Mouse (Mus musculus) adrenal gland, adult 2 months (tissue): ENCODE data around the gene Ankrd34a. TPM values are rescaled to one million over a fixed set of nuclear protein-coding genes. Genes with fewer than 3 reads are reported as not detected.
A peak's percentile ranks its signal among the peaks of the same experiment; 100 is the strongest.

ENCODE experiments used
- DNase-seq: peaks from one replicate; pipeline ENCODE4 v3.0.0; 2021
- long read RNA-seq: library from polyadenylated mRNA; stranded (forward); transcript quantifications from one replicate; pipeline ENCODE4 v2.0.0, GENCODE M21; 2021
- polyA plus RNA-seq: library from polyadenylated mRNA; depleted of rRNA; stranded (reverse); fragments of >200 nt; gene quantifications from 2 replicates; pipeline ENCODE4 v1.2.3, GENCODE M21; 2012; rRNA removed
- total RNA-seq, 2 experiments: library from RNA; stranded (reverse); gene quantifications; 2 replicates each; pipeline ENCODE4 v1.2.3; 2021

Gene Ankrd34a
- total RNA-seq (1 to 10 TPM in 1 of 2 experiments, under 1 TPM in 1; 0.75 to 2.3 TPM), polyA plus RNA-seq (1.8 and 2.0 TPM in 2 replicates)
- long read RNA-seq, partial matches to known transcripts = 0 of 1 reads
- long read RNA-seq, other reads (novel, unspliced or antisense) = 0 of 1 reads

GRCm38 (mm10) chr3:96596228-96596707 is at the start of gene Ankrd34a:
TSS of gene Ankrd34a (plus strand) at chr3:96596636.
- peak; percentile 74 for DNase-seq

DNA sequence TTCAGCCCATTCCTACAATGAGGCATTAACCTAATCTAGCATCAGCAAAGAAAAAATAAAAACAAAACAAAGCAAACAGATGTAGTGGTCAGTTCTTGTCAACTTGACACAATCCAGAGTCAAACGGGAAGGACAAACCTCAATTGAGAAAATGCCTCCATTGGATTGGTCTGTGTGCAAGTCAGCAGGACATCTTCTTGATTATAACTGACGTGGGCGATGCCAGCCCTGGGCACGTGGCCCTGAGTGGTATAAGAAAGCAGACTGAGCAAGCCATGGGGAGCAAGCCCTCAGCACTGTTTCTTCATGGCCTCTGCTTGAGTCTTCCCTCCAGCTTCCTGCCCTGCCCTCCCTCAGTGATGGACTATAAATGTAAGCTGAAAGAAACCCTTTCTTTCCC is 49.6 kb upstream of the Ankrd34a start:
- no peak for DNase-seq

- peak; percentile 74 for DNase-seq
Measured at GRCm38 (mm10) chr3:96547389-96547960, 49.0 kb upstream of the Ankrd34a start.

DNA sequence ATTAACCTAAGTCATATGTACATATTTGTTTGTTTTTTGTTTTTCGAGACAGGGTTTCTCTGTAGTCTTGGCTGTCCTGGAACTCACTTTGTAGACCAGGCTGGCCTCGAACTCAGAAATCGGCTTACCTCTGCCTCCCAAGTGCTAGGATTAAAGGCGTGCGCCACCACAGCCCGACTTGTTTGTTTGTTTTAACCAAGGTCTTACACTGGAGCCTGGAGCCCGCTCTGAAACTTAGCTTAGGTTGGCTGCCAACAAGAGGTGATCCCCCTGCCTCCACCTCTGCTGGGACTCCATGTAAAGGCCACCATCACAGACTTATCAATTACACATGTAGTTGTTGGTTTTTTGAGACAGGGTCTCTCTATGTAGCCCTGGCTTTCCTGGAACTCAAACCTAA is 47.6 kb upstream of the Ankrd34a start:
- no peak for DNase-seq

GRCm38 (mm10) chr3:96549346-96549745 is 47.1 kb upstream of the Ankrd34a start:
- no peak for DNase-seq

DNA sequence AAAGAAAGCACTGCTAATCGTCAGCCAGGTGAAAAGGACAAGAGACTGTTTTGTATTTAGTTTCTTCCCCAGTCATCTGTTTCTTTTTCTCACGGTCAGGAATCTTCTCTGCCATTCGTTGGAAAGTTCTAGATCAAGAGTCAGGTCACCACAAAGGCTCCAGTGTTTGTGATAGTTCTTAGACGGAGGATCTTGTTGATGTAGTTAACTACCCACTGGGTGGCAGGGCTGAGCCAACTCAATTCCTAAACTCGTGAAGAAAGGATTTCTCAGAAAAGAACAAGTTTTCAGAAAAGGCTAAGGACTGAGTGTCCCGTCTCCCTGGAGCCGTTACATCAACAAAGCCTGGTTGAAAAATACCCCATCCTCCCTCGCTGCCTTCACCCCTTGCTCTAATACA is 45.2 kb upstream of the Ankrd34a start:
- DNase-seq = peak; percentile 69

GRCm38 (mm10) chr3:96551890-96552289 is 44.5 kb upstream of the Ankrd34a start:
- no peak for DNase-seq

GRCm38 (mm10) chr3:96553601-96554000 is 42.8 kb upstream of the Ankrd34a start:
- DNase-seq = no peak

DNA sequence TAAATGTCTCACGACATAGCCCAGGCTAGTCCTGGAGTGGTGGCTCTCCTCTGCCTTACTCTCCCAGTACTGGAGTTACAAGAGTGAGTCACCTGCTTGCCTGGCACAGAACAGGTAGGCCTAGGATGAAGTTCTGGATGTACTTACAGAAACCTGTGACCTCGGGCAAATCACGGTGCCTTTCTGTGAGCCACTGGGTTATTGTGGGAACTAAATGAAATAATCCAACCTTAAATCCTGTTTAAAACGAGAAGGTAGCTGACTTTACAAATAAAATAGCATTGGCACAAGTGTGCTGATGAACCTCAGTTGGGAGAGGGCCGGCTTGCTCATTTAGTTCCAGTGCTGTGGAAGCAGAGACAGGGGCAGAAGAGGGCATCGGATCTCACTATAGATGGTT is 42.2 kb upstream of the Ankrd34a start:
- no peak for DNase-seq

DNA sequence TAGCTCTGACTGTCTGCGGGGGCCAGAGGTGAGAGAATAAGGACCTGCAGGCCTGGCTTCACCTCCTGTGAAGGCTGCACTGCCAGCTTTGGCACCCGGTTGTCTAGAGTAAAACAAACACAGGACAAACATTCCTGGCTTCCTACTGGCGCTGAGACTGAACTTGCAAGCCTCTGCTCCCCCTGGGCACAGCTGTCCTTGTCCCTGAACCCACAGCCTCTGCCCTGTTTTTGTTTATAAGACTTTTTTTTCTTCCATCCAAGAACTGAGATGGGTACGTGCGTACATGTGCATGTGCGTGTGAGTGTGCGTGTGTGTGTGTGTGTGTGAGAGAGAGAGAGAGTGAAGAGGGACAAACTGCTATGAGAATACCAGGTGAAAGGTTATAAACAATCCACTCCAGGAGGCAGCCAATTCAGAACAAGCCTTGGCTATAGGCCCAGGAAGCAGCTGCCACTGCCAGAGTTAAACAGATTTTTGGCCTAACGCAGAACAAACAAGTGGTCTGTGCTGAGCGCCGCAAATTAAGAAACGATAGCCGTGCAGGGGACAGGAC is 41.3 kb upstream of the Ankrd34a start:
- DNase-seq = peak; percentile 81

DNA sequence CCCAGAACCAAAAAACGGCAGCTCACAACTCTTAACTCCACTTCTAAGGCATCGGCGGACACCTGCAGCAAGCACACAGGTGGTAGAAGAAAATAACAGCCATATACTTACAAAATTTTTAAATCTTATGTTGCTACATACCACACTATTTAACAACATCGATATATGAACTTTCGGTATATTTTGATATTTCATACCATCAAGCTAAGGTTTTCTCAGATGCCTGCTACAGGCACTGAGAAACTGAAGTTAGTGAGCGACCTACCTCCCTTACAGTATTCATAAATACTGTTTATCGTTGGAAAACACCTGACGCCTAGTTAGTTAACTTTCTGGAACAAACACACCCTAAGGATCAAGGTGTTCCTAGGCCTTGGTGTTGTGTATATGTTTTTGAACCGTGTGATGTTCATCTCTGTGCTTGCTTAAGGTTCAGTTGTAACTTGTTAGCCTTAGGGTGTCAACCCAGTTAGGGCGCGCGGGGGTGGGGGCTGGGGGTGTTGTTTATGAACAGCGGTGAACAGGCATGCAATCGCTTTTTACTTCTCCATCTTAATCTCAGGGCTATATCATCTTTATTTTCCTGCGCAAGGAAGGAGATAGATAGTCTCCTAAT is 40.3 kb upstream of the Ankrd34a start:
- no peak for DNase-seq

GRCm38 (mm10) chr3:96556651-96557635 is 39.5 kb upstream of the Ankrd34a start:
- DNase-seq = no peak

GRCm38 (mm10) chr3:96557694-96558093 is 38.7 kb upstream of the Ankrd34a start, which contains the start of gene Txnip:
TSS of gene Txnip (plus strand) at chr3:96557957.
- peak; percentile 100 for DNase-seq

- DNase-seq = no peak
Measured at GRCm38 (mm10) chr3:96558159-96558558, 38.3 kb upstream of the Ankrd34a start.

DNA sequence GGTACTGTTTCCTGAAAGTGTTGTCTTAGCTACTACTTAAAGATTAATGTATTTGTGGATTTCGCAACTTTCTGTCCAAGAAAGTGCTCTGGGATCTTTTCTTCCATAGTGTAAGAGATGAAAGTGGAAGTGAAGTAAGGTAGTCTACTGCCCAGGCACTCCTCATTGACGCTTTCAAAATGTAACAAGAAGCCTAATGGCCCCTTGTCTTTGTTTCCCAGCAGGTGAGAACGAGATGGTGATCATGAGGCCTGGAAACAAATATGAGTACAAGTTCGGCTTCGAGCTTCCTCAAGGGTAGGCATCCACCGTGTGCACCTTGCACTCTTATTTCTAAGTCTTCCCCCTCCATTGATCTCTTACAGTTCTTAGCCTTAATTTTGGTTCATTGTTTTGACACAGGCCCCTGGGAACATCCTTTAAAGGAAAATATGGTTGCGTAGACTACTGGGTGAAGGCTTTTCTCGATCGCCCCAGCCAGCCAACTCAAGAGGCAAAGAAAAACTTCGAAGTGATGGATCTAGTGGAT is 37.7 kb upstream of the Ankrd34a start:
- no peak for DNase-seq

GRCm38 (mm10) chr3:96559398-96559910 is 37.0 kb upstream of the Ankrd34a start:
- no peak for DNase-seq

- no peak for DNase-seq
Measured at GRCm38 (mm10) chr3:96559911-96560850, 36.3 kb upstream of the Ankrd34a start.

GRCm38 (mm10) chr3:96560881-96561668 is 35.4 kb upstream of the Ankrd34a start:
- no peak for DNase-seq

DNA sequence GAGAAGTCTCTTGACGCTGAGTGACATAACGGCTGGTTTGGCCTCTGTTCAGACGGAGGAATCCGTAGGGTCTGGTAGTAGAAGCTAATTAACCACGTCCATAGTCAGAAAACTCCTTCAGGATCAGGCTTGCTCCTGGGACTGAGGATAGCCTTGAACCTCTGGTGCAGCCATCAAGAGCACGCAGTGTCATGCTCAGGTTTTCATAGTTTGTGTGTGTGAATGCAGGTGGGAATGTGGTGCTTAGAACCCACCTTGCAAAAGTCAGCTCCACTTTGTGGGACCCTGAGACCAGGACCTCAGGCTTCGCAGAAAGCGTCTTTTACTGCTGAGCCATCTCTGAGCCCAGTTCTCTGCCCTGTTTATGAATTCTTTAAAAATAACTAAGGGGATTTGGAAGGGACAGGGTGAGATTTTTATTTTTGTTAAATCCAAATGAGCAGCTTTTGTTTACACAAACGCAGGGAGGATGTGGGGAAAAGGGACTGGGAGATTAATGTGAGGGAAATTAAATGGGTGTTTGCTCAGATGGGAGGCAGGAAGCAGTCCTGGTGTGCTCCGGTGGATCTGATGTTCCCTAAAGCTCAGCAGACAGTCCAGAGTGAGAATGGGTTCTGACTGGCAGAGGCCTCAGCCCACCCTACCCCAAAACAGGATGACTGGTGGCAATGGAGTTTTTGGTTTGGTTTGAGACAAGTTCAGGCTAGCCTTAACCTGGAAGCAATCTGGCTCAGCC is 34.3 kb upstream of the Ankrd34a start:
- DNase-seq = no peak
